Mouse (Mus musculus) NIH3T3 (cell line): Measurements from ENCODE around the gene Rasl2-9.
A peak's percentile ranks its signal among the peaks of the same experiment; 100 is the strongest.
"Not testable (repeated sequence)": the region's sequence is repeated elsewhere in the genome, so short reads cannot be mapped to it uniquely, and the experiment has no call there.

Experiments used
- DNase-seq: peaks from one replicate; pipeline ENCODE4 v3.0.0-alpha.2; 2012; ENCODE audit warnings: low read depth

Gene Rasl2-9

GRCm38 (mm10) chr7:5125549-5126406 lies at the start of gene Rasl2-9:
Rasl2-9 (minus strand) TSS chr7:5125950.
- DNase-seq, result no peak

- DNase-seq, result not testable (repeated sequence)
These were observed 23.8 kb upstream of the Rasl2-9 start, which contains the start of gene Vmn1r55 for GRCm38 (mm10) chr7:5149570-5149969. Vmn1r55 (minus strand) TSS chr7:5149670.

GRCm38 (mm10) chr7:5125078-5125477 lies 672 bp downstream of the Rasl2-9 start:
- no peak for DNase-seq

- no peak for DNase-seq
These were observed 8.9 kb downstream of the Rasl2-9 start, which contains the start of gene Rfpl4 for GRCm38 (mm10) chr7:5116850-5117249. Rfpl4 (minus strand) TSS chr7:5116950.

GRCm38 (mm10) chr7:5112701-5113100 lies 13.0 kb downstream of the Rasl2-9 start:
- DNase-seq, result peak; percentile 69

- DNase-seq, result no peak
These were observed 16.4 kb downstream of the Rasl2-9 start for GRCm38 (mm10) chr7:5109301-5109700.

- DNase-seq, result no peak
These were observed 17.5 kb downstream of the Rasl2-9 start for GRCm38 (mm10) chr7:5108272-5108671.

- DNase-seq, result no peak
These were observed 23.2 kb downstream of the Rasl2-9 start for GRCm38 (mm10) chr7:5102564-5102963.

- DNase-seq, result no peak
These were observed 24.6 kb downstream of the Rasl2-9 start for GRCm38 (mm10) chr7:5101066-5101663.

- DNase-seq, result peak; percentile 19
These were observed 26.0 kb downstream of the Rasl2-9 start for GRCm38 (mm10) chr7:5099796-5100195.

- DNase-seq, result no peak
These were observed 27.0 kb downstream of the Rasl2-9 start for GRCm38 (mm10) chr7:5098769-5099168.

- no peak for DNase-seq
These were observed 32.8 kb downstream of the Rasl2-9 start for GRCm38 (mm10) chr7:5092831-5093510.

- DNase-seq, result no peak
These were observed 33.4 kb downstream of the Rasl2-9 start for GRCm38 (mm10) chr7:5092381-5092780.

GRCm38 (mm10) chr7:5091008-5091728 lies 34.6 kb downstream of the Rasl2-9 start:
- DNase-seq, result no peak

GRCm38 (mm10) chr7:5089853-5090252 lies 35.9 kb downstream of the Rasl2-9 start:
- DNase-seq, result no peak

- no peak for DNase-seq
These were observed 37.9 kb downstream of the Rasl2-9 start for GRCm38 (mm10) chr7:5087886-5088285.

GRCm38 (mm10) chr7:5086921-5087440 lies 38.8 kb downstream of the Rasl2-9 start:
- DNase-seq, result no peak

- no peak for DNase-seq
These were observed 40.2 kb downstream of the Rasl2-9 start for GRCm38 (mm10) chr7:5085512-5085911.

- DNase-seq, result no peak
These were observed 42.2 kb downstream of the Rasl2-9 start for GRCm38 (mm10) chr7:5083325-5084105.

GRCm38 (mm10) chr7:5081939-5082338 lies 43.8 kb downstream of the Rasl2-9 start:
- no peak for DNase-seq

- DNase-seq, result peak; percentile 34
These were observed 44.5 kb downstream of the Rasl2-9 start for GRCm38 (mm10) chr7:5081241-5081640.
